Mouse (Mus musculus) liver, embryonic 13.5 days (tissue): ENCODE results near the gene Itgae. TPM values are rescaled to one million over a fixed set of nuclear protein-coding genes. Genes with fewer than 3 reads are reported as not detected.

Experiments
- ATAC-seq: fragments of 200-750 bp; cut with Nextera tagmentation; 2 replicates; pipeline ENCODE4 v1.8.0; 2017; ENCODE audit warnings: low read depth, mild to moderate bottlenecking, moderate number of reproducible peaks, moderate library complexity
- DNase-seq: peaks from one replicate; pipeline ENCODE4 v3.0.0; 2022
- H3K27ac ChIP-seq: fragments of 300-500 bp; sonication (generic); 2 replicates; pipeline ENCODE4 v1.5.1; 2015; ENCODE audit warnings: moderate library complexity, mild to moderate bottlenecking, inconsistent platforms
- H3K27me3 ChIP-seq: fragments of 300-500 bp; sonication (generic); 2 replicates; pipeline ENCODE4 v1.6.1; 2015; ENCODE audit warnings: mild to moderate bottlenecking, inconsistent platforms
- H3K36me3 ChIP-seq: fragments of 300-500 bp; sonication (generic); 2 replicates; pipeline ENCODE4 v1.6.1; 2015; ENCODE audit warnings: mild to moderate bottlenecking, inconsistent platforms
- H3K4me1 ChIP-seq: fragments of 300-500 bp; sonication (generic); replicated peaks from 2 replicates; pipeline ENCODE4 v1.6.1; 2015; ENCODE audit warnings: inconsistent platforms
- H3K4me2 ChIP-seq: fragments of 300-500 bp; sonication (generic); 2 replicates; pipeline ENCODE4 v1.6.1; 2015; ENCODE audit warnings: inconsistent platforms, mild to moderate bottlenecking, moderate library complexity
- H3K4me3 ChIP-seq: fragments of 300-500 bp; sonication (generic); replicated peaks from 2 replicates; pipeline ENCODE4 v1.5.1; 2015; ENCODE audit warnings: mild to moderate bottlenecking, inconsistent platforms
- H3K9ac ChIP-seq: fragments of 300-500 bp; sonication (generic); 2 replicates; pipeline ENCODE4 v1.6.1; 2015; ENCODE audit warnings: mild to moderate bottlenecking, inconsistent platforms
- H3K9me3 ChIP-seq: fragments of 300-500 bp; sonication (generic); replicated peaks from 2 replicates; pipeline ENCODE4 v1.6.1; 2016; ENCODE audit warnings: inconsistent platforms
- WGBS: fragments of 180-500 bp; shearing (Covaris S2); methylation state at CpG from one replicate; pipeline ENCODE4 v1.1.7; 2015; ENCODE audit not compliant: insufficient replicate concordance; 5-methylcytosine and 5-hydroxymethylcytosine counted together
- polyA plus RNA-seq: library from polyadenylated mRNA; unstranded; fragments of >200 nt; fragmentation: Nextera tagmentation; extraction: Ambion mirVana; gene quantifications from 2 replicates; pipeline ENCODE4 v1.2.1, GENCODE M21; 2015

Itgae gene
- polyA plus RNA-seq, 1 experiment from 2014 or later: 0.12 TPM

DNA sequence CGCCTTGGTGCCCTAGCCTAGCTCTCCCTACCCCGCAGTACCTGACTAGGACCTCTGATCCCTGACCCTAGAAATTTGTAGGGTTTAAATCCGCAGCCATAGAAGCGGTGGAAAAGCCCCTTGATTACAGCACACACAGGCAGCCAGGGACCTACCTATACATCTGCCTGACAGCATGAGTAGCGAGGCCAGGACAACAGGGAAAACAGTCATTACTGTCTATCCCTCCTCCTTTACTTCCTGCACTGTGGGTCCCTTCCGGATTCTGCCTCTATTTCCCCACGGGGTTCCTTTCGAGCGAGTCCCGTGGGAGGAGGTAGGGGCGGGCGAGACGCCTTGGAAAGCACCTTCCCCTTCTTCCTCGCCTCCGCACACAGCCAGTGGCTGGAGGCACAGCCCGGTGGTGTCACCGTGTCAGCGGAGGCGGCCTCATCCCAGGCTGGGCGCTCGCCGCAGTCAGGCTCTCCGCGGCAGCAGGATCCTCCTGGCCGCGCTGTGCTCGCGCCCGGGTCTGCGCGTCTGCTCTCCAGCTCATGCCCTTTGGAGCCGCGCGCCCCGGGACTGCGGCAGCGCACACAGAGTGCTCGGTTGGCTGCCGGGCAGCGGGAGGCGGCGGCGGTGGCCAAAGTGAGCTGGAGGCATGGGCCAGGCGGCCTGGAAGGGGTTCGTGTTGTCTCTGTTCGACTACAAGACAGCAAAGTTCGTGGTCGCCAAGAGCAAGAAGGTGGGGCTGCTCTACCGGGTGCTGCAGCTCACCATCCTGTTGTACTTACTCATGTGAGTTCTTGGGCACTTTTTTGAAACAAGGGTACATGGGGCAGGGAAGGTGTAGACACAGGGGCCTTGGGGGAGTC lies 69.8 kb downstream of the Itgae start, which contains the start of gene P2rx5:
TSS of gene P2rx5 (plus strand) at position 465 of the 854 bp plus-strand sequence.
- H3K4me3 ChIP-seq: peak within 1 kb of the TSS; percentile 44
- peaks cover 58% of the 10 kb centered on the region for H3K27me3 ChIP-seq
- H3K36me3 ChIP-seq: no peaks in the 10 kb centered on the region
- H3K9ac ChIP-seq: 0 out of 2 replicates have a peak within 1 kb of the TSS, but pooled peaks have one; percentile 15
- peaks cover 13% of the 10 kb centered on the region; the same call in 1 of the 2 replicates for H3K4me1 ChIP-seq
- peak within 1 kb of the TSS; percentile 62 for H3K4me2 ChIP-seq
- H3K9me3 ChIP-seq: no peaks in the 10 kb centered on the region
- 4% methylated on average over 49 of the region's 49 CpGs for WGBS
- H3K27ac ChIP-seq: no peak within 1 kb of the TSS
- ATAC-seq (peak; percentile 59), DNase-seq (no peak)

DNA sequence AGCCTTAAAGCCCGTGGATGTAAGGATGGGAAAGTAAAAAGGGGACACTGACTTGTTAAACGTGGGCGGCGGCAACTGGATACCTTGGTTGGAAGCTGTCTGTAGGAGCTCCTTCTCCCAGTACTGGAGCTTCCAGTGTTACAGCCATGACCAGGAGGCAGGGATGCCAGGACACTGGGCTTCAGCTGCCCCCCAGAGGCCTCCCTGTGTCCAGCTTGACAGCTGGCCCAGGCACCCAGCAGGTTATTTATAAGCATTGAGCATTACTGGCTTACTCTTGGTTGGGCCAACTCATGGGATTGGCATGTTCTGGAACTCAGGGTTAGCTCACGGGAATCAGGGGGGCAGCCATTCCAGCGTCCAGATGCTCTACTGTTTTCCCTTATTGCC lies 70.4 kb downstream of the Itgae start:
- DNase-seq: no peak

DNA sequence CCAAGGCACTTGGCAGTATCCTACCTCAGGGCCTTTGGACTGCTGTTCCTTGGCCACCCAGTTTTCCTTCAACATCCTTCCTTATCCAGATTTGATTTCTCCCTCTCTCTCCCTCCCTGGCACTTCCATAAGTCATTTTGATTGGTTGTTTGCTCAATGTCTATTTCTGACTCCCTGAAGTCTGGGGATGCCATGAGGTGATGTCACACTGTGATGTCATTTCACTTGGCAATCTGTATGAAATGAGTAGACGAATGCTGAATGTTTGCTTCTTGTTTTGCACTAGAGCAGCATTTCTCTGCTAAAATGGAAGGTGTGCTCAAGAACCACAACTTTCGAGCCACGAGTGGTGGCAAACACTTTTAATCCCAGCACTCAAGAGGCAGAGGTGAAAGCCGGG lies 71.2 kb downstream of the Itgae start:
- H3K9ac ChIP-seq: no peak overlapping the region
- no peak overlapping the region for H3K4me2 ChIP-seq
- peaks cover 13% of the 10 kb centered on the region; the same call in 1 of the 2 replicates for H3K4me1 ChIP-seq
- peaks cover 49% of the 10 kb centered on the region for H3K27me3 ChIP-seq
- no peaks in the 10 kb centered on the region for H3K9me3 ChIP-seq
- DNase-seq (no peak), ATAC-seq (no peak)
- H3K27ac ChIP-seq: no peak overlapping the region
- H3K36me3 ChIP-seq: no peaks in the 10 kb centered on the region
- no peak overlapping the region for H3K4me3 ChIP-seq
- WGBS: 62% methylated on average over 4 of the region's 4 CpGs

More for the DNA sequence above, 70.4 kb downstream of the Itgae start:
- H3K27ac ChIP-seq: no peak overlapping the region
- peaks cover 52% of the 10 kb centered on the region for H3K27me3 ChIP-seq
- WGBS: 28% methylated on average over 6 of the region's 6 CpGs
- peak overlapping the region; percentile 62 for H3K4me2 ChIP-seq
- H3K4me1 ChIP-seq: peaks cover 13% of the 10 kb centered on the region; the same call in 1 of the 2 replicates
- no peak for ATAC-seq
- H3K9ac ChIP-seq: no peak overlapping the region
- no peaks in the 10 kb centered on the region for H3K36me3 ChIP-seq
- no peaks in the 10 kb centered on the region for H3K9me3 ChIP-seq
- H3K4me3 ChIP-seq: peak overlapping the region; percentile 44

DNA sequence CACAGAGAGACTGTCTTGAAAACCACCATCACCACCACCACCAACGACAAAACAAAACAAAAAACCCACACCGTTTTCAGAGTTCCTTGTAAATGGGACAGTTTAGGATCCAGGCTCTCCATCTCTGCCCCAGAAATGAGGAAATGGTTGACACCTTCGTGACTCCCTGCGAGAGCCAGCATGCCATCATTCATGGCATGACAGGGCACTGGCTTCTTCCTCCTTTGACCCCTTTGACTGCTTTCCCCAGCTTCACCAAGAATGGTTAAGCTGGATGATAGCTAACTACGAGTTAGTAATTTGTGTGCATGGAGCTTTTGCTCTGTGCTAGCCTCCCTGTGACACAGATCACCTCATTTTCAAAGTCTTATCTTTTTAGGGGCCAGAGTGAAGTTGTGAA lies 71.9 kb downstream of the Itgae start:
- Histone ChIP-seq H3K4me1 (peaks cover 13% of the 10 kb centered on the region; the same call in 1 of the 2 replicates), H3K27ac (no peak overlapping the region), H3K27me3 (peaks cover 44% of the 10 kb centered on the region), H3K4me3 (no peak overlapping the region), H3K9ac (no peak overlapping the region), H3K36me3 (no peaks in the 10 kb centered on the region), H3K9me3 (no peaks in the 10 kb centered on the region), H3K4me2 (no peak overlapping the region)
- 17% methylated on average over 5 of the region's 5 CpGs for WGBS
- DNase-seq (no peak), ATAC-seq (no peak)

DNA sequence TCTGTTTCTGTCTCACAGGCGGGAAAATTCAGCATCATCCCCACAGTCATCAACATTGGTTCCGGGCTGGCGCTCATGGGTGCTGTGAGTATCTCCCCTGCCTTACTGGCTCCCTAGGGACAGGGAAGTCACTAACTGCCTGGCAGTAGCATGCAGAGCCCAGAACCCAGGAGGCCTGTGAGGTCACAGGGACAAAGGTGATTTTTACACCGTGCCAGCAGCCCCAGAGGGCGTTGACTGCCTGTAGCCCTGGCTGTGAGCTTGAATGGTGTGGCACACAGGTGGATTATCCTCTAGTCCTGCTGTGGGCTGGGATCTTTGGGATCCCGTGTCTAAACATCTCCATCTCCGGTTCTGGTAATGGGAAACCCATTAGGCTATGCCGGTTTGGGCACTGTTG lies 77.7 kb downstream of the Itgae start:
- Histone ChIP-seq H3K36me3 (peaks cover 26% of the 10 kb centered on the region), H3K4me3 (no peak overlapping the region), H3K4me1 (peaks cover 23% of the 10 kb centered on the region), H3K9me3 (no peaks in the 10 kb centered on the region), H3K27ac (no peak overlapping the region), H3K27me3 (no peaks in the 10 kb centered on the region), H3K9ac (no peak overlapping the region), H3K4me2 (no peak overlapping the region)
- 76% methylated on average over 8 of the region's 8 CpGs for WGBS
- DNase-seq (no peak), ATAC-seq (no peak)

DNA sequence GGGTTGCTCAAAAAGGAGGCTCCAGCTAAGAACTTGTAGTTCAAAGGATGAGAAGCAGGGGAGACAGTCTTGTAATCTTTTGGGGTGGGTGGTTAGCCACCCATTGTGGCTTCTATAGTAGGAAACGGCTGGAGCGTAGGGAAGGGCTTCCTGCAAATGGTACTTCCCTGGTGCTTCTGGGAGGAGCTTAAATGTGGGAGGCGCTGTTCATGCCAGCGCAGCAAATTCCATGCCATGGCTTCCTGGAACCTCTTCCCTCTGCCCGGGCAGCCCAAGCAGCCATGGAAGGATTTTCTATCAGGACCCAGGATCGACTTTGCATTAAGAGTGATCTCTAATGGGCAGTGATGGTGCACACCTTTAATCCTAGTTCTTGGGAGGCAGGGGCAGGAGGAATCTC lies 78.2 kb downstream of the Itgae start:
- no peaks in the 10 kb centered on the region for H3K9me3 ChIP-seq
- peaks cover 31% of the 10 kb centered on the region for H3K36me3 ChIP-seq
- H3K4me1 ChIP-seq: peaks cover 25% of the 10 kb centered on the region
- H3K9ac ChIP-seq: no peak overlapping the region
- H3K4me3 ChIP-seq: no peak overlapping the region
- 75% methylated on average over 6 of the region's 6 CpGs for WGBS
- H3K27ac ChIP-seq: no peak overlapping the region
- ATAC-seq: no peak
- no peak for DNase-seq
- no peaks in the 10 kb centered on the region for H3K27me3 ChIP-seq
- H3K4me2 ChIP-seq: no peak overlapping the region

DNA sequence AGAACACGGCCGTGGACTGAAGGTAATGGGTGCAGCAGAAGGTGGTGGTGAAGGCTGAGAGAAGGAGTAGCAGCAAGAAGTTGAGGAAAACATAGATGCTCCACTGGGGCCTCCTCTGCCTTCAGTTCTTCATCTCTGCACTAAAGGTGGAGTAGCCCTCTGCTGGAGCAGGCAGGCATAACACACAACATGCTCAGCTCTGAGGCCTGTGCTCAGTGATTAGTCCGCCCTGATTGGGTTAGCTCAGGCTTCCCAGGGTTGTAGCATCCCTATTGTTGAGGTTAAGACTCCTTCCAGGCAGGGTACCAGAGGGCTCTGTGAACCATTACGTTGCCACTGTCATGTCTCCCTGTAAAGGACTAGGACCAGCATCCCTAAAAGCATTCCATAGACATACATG lies 78.8 kb downstream of the Itgae start:
- H3K4me2 ChIP-seq: no peak overlapping the region
- DNase-seq (peak; percentile 39), ATAC-seq (peak; percentile 52)
- no peak overlapping the region for H3K4me3 ChIP-seq
- no peak overlapping the region for H3K27ac ChIP-seq
- H3K27me3 ChIP-seq: no peaks in the 10 kb centered on the region
- no peaks in the 10 kb centered on the region for H3K9me3 ChIP-seq
- H3K36me3 ChIP-seq: peaks cover 36% of the 10 kb centered on the region
- 33% methylated on average over 4 of the region's 4 CpGs for WGBS
- H3K4me1 ChIP-seq: peaks cover 31% of the 10 kb centered on the region
- H3K9ac ChIP-seq: no peak overlapping the region

DNA sequence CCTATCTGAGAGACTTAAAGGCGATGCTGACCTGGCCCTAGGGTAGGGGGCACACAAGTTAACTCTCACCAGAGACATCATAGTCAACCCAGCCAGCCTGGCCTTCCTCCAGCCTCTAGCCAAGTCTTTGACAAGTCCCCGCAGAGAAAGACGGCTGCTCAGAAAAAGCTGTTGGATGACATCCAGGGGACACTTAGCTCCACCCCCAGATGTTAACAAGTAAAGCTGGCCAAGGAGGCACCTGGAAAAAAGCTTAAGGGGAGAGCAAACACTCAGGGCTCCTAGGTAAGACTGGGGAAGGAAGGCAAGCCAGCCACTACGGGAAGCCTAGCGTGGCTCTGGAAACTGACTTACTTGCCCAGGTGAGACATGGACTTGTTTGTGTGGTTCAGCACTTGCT lies 81.8 kb downstream of the Itgae start:
- peaks cover 45% of the 10 kb centered on the region for H3K36me3 ChIP-seq
- no peaks in the 10 kb centered on the region for H3K9me3 ChIP-seq
- H3K9ac ChIP-seq: no peak overlapping the region
- DNase-seq (no peak), ATAC-seq (no peak)
- no peak overlapping the region for H3K4me3 ChIP-seq
- H3K27me3 ChIP-seq: no peaks in the 10 kb centered on the region
- H3K4me1 ChIP-seq: peaks cover 46% of the 10 kb centered on the region
- WGBS: 68% methylated on average over 5 of the region's 5 CpGs
- 0 out of 2 replicates have a peak overlapping the region, but pooled peaks have one; percentile 23 for H3K27ac ChIP-seq
- no peak overlapping the region for H3K4me2 ChIP-seq

DNA sequence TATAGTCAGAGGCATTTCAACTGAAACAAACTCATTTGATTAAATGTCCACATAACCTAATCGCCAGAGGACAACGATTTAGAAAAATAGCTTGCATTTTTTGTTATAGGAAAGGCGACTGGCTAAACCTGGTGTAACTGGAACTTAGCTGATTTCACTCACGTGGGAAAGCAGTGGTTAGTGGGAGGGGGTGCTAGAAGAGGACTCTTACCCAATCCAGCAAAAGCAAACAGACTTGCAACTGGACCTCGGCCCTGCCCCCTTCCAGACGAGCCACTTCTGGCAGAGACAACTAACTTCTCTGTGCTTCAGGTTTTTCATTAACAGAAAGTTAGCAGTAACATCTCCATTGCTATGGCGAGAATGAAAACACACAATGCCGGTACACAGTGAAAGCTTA lies 85.2 kb downstream of the Itgae start:
- Histone ChIP-seq H3K4me3 (peak overlapping the region; percentile 96), H3K27me3 (no peaks in the 10 kb centered on the region), H3K36me3 (peaks cover 43% of the 10 kb centered on the region), H3K9ac (peak overlapping the region; percentile 96), H3K4me1 (peaks cover 57% of the 10 kb centered on the region), H3K27ac (peak overlapping the region; percentile 79; the same call in 1 of the 2 replicates), H3K9me3 (no peaks in the 10 kb centered on the region), H3K4me2 (peak overlapping the region; percentile 97)
- ATAC-seq (no peak), DNase-seq (peak; percentile 27)
- WGBS: 32% methylated on average over 8 of the region's 8 CpGs

DNA sequence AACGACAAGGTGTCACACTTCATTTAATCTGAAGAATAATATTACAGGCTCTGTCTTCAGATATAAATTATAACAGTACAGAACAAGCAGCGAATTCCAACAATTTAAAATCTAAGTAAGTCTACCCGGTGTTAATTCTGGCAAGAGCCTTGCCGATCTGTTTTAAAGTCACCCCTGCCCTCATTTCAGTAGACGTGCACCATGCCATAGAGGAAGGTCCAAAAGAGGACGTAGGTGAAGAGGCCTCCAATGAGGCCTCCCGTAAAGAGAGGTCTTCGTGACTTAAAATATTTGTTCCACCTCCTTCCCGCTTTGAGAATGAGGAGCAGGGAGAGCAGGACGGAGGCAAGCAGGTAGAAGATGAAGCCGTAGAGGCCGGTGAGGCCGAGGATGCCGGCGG lies 85.8 kb downstream of the Itgae start:
- peaks cover 37% of the 10 kb centered on the region for H3K36me3 ChIP-seq
- peak overlapping the region; percentile 79 for H3K27ac ChIP-seq
- peaks cover 56% of the 10 kb centered on the region for H3K4me1 ChIP-seq
- WGBS: 0% methylated on average over 15 of the region's 15 CpGs
- H3K4me3 ChIP-seq: peak overlapping the region; percentile 96
- ATAC-seq (no peak), DNase-seq (no peak)
- H3K9ac ChIP-seq: peak overlapping the region; percentile 96
- no peaks in the 10 kb centered on the region for H3K9me3 ChIP-seq
- no peaks in the 10 kb centered on the region for H3K27me3 ChIP-seq
- peak overlapping the region; percentile 97 for H3K4me2 ChIP-seq

DNA sequence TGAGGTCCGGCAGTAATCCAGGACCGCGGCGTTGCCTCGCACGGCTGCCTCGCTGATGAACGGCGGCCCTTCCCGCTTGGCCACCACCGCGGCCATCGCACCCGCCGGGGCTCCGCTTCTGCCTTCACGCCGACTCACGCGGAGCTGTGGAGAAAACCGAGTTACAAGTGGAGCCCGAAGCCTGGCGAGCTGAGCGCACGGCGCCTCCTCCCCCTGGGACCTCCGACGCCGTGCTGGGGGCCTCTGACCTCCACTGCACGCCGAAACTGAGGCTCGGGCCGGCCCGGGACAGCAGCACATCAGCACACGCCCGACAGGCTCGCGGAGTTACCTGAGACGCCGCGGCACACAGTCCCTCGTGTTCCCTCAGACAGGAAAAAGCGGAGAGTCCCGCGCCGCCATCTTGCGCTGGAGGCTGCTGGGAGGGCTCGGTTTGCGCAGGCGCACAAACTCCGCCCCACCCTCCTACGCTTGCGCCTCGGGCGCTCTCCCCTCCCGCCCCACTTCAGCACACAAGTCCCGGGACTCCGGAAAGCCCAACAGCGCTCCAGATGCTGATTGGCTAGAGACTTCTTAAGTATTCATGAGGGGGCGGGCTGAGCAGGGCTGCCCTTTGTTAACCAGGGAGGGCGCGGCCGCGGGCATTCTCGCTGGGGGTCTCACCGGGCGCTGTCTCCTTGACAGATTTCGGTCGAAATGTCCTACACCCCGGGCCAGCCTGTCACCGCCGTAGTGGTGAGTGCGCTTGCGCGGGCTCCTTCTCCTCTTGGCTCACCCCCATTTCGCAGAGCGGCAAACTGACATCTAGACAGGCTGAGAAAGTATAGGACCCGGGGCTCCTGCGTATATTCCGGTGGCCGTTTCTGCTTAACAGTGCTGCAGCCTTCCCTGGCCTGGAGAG lies 86.5 kb downstream of the Itgae start, which contains the start of the genes Emc6 and Tax1bp3:
TSS of gene Emc6 (minus strand) at position 430 of the 901 bp plus-strand sequence.
TSS of gene Tax1bp3 (plus strand) at position 476 of the 901 bp plus-strand sequence.
- Histone ChIP-seq H3K27me3 (no peaks in the 10 kb centered on the region), H3K4me1 (peaks cover 50% of the 10 kb centered on the region), H3K9me3 (no peaks in the 10 kb centered on the region), H3K9ac (peak within 1 kb of the TSS; percentile 96), H3K36me3 (peaks cover 31% of the 10 kb centered on the region), H3K4me2 (peak within 1 kb of the TSS; percentile 97), H3K27ac (peak within 1 kb of the TSS; percentile 83), H3K4me3 (peak within 1 kb of the TSS; percentile 96)
- ATAC-seq (peak; percentile 98), DNase-seq (peak; percentile 95)
- WGBS: under 1% methylated on average over 81 of the region's 81 CpGs
